Mouse (Mus musculus): Measurements from ENCODE around the gene Gm11555. TPM values are rescaled to one million over a fixed set of nuclear protein-coding genes. Genes with fewer than 3 reads are reported as not detected.

Gm11555 gene
- polyA plus RNA-seq, 1 experiment from 2014 or later: not detected

Other genes with a start within 250 kb of the Gm11555 start
- gene Krt12, start 228.0 kb downstream of the Gm11555 start, polyA plus RNA-seq (2015; fragmentation: Nextera tagmentation; extraction: Ambion mirVana): 0.13 TPM in 1 of 2 replicates, not detected in the other
- gene Krt20, start 212.1 kb downstream of the Gm11555 start, polyA plus RNA-seq (2015; fragmentation: Nextera tagmentation; extraction: Ambion mirVana): 0.42 TPM in 1 of 2 replicates, not detected in the other
- gene Krt23, start 157.1 kb downstream of the Gm11555 start, polyA plus RNA-seq (2015; fragmentation: Nextera tagmentation; extraction: Ambion mirVana): 0.19 TPM in 1 of 2 replicates, not detected in the other
- not detected in 2 replicates for gene Krt39, start 128.9 kb downstream of the Gm11555 start, polyA plus RNA-seq (2015; fragmentation: Nextera tagmentation; extraction: Ambion mirVana)
- gene Krt40, start 107.1 kb downstream of the Gm11555 start, polyA plus RNA-seq (2015; fragmentation: Nextera tagmentation; extraction: Ambion mirVana): not detected in 2 replicates
- not detected in 2 replicates for gene Krtap3-3, start 99.4 kb downstream of the Gm11555 start, polyA plus RNA-seq (2015; fragmentation: Nextera tagmentation; extraction: Ambion mirVana)
- gene Krtap3-2, start 93.4 kb downstream of the Gm11555 start, polyA plus RNA-seq (2015; fragmentation: Nextera tagmentation; extraction: Ambion mirVana): not detected in 2 replicates
- gene Gm11939, start 90.8 kb downstream of the Gm11555 start, polyA plus RNA-seq (2015; fragmentation: Nextera tagmentation; extraction: Ambion mirVana): not detected in 2 replicates
- gene Krtap3-1, start 83.6 kb downstream of the Gm11555 start, polyA plus RNA-seq (2015; fragmentation: Nextera tagmentation; extraction: Ambion mirVana): not detected in 2 replicates
- not detected in 2 replicates for gene Krtap1-5, start 69.2 kb downstream of the Gm11555 start, polyA plus RNA-seq (2015; fragmentation: Nextera tagmentation; extraction: Ambion mirVana)
- not detected in 2 replicates for gene Krtap1-4, start 66.6 kb downstream of the Gm11555 start, polyA plus RNA-seq (2015; fragmentation: Nextera tagmentation; extraction: Ambion mirVana)
- not detected in 2 replicates for gene Krtap1-3, start 58.9 kb downstream of the Gm11555 start, polyA plus RNA-seq (2015; fragmentation: Nextera tagmentation; extraction: Ambion mirVana)
- gene Krtap9-3, start 52.1 kb downstream of the Gm11555 start, polyA plus RNA-seq (2015; fragmentation: Nextera tagmentation; extraction: Ambion mirVana): not detected in 2 replicates
- gene Gm11938, start 46.9 kb downstream of the Gm11555 start, polyA plus RNA-seq (2015; fragmentation: Nextera tagmentation; extraction: Ambion mirVana): not detected in 2 replicates
- gene Gm11937, start 40.0 kb downstream of the Gm11555 start, polyA plus RNA-seq (2015; fragmentation: Nextera tagmentation; extraction: Ambion mirVana): not detected in 2 replicates
- gene Krtap2-4, start 35.4 kb downstream of the Gm11555 start, polyA plus RNA-seq (2015; fragmentation: Nextera tagmentation; extraction: Ambion mirVana): not detected in 2 replicates
- gene Gm11562, start 29.8 kb downstream of the Gm11555 start, polyA plus RNA-seq (2015; fragmentation: Nextera tagmentation; extraction: Ambion mirVana): not detected in 2 replicates
- gene Krtap4-1, start 22.0 kb downstream of the Gm11555 start, polyA plus RNA-seq (2015; fragmentation: Nextera tagmentation; extraction: Ambion mirVana): not detected in 2 replicates
- not detected in 2 replicates for gene Krtap4-2, start 15.2 kb downstream of the Gm11555 start, polyA plus RNA-seq (2015; fragmentation: Nextera tagmentation; extraction: Ambion mirVana)
- gene Krtap4-7, start 6.1 kb downstream of the Gm11555 start, polyA plus RNA-seq (2015; fragmentation: Nextera tagmentation; extraction: Ambion mirVana): not detected in 2 replicates
- not detected in 2 replicates for gene Gm11563, start 8.7 kb upstream of the Gm11555 start, polyA plus RNA-seq (2015; fragmentation: Nextera tagmentation; extraction: Ambion mirVana)
- gene Krtap4-6, start 15.7 kb upstream of the Gm11555 start, polyA plus RNA-seq (2015; fragmentation: Nextera tagmentation; extraction: Ambion mirVana): not detected in 2 replicates
- not detected in 2 replicates for gene Gm14190, start 40.5 kb upstream of the Gm11555 start, polyA plus RNA-seq (2015; fragmentation: Nextera tagmentation; extraction: Ambion mirVana)
- gene Gm14180, start 84.1 kb upstream of the Gm11555 start, polyA plus RNA-seq (2015; fragmentation: Nextera tagmentation; extraction: Ambion mirVana): not detected in 2 replicates
- gene Gm11595, start 122.7 kb upstream of the Gm11555 start, polyA plus RNA-seq (2015; fragmentation: Nextera tagmentation; extraction: Ambion mirVana): not detected in 2 replicates
- gene Krtap4-8, start 130.5 kb upstream of the Gm11555 start, polyA plus RNA-seq (2015; fragmentation: Nextera tagmentation; extraction: Ambion mirVana): not detected in 2 replicates
- gene Krtap4-9, start 135.0 kb upstream of the Gm11555 start, polyA plus RNA-seq (2015; fragmentation: Nextera tagmentation; extraction: Ambion mirVana): not detected in 2 replicates
- gene Gm11596, start 143.2 kb upstream of the Gm11555 start, polyA plus RNA-seq (2015; fragmentation: Nextera tagmentation; extraction: Ambion mirVana): not detected in 2 replicates
- gene Gm11569, start 148.7 kb upstream of the Gm11555 start, polyA plus RNA-seq (2015; fragmentation: Nextera tagmentation; extraction: Ambion mirVana): not detected in 2 replicates
- not detected in 2 replicates for gene Gm11554, start 154.2 kb upstream of the Gm11555 start, polyA plus RNA-seq (2015; fragmentation: Nextera tagmentation; extraction: Ambion mirVana)
- gene Krtap4-13, start 159.7 kb upstream of the Gm11555 start, polyA plus RNA-seq (2015; fragmentation: Nextera tagmentation; extraction: Ambion mirVana): not detected in 2 replicates
- not detected in 2 replicates for gene Gm11564, start 165.4 kb upstream of the Gm11555 start, polyA plus RNA-seq (2015; fragmentation: Nextera tagmentation; extraction: Ambion mirVana)
- gene 2300003K06Rik, start 187.8 kb upstream of the Gm11555 start, polyA plus RNA-seq (2015; fragmentation: Nextera tagmentation; extraction: Ambion mirVana): not detected in 2 replicates
- not detected in 2 replicates for gene Krtap4-16, start 201.4 kb upstream of the Gm11555 start, polyA plus RNA-seq (2015; fragmentation: Nextera tagmentation; extraction: Ambion mirVana)
- not detected in 2 replicates for gene Gm11568, start 207.7 kb upstream of the Gm11555 start, polyA plus RNA-seq (2015; fragmentation: Nextera tagmentation; extraction: Ambion mirVana)
- gene Gm11559, start 214.2 kb upstream of the Gm11555 start, polyA plus RNA-seq (2015; fragmentation: Nextera tagmentation; extraction: Ambion mirVana): not detected in 2 replicates
- gene Krtap9-1, start 223.2 kb upstream of the Gm11555 start, polyA plus RNA-seq (2015; fragmentation: Nextera tagmentation; extraction: Ambion mirVana): not detected in 2 replicates
- gene Gm11567, start 229.0 kb upstream of the Gm11555 start, polyA plus RNA-seq (2015; fragmentation: Nextera tagmentation; extraction: Ambion mirVana): not detected in 2 replicates